Mouse (Mus musculus): ENCODE data around the gene Ccar1.
"Not testable (repeated sequence)": the region's sequence is repeated elsewhere in the genome, so short reads cannot be mapped to it uniquely, and the experiment has no call there.

Gene Ccar1

DNA sequence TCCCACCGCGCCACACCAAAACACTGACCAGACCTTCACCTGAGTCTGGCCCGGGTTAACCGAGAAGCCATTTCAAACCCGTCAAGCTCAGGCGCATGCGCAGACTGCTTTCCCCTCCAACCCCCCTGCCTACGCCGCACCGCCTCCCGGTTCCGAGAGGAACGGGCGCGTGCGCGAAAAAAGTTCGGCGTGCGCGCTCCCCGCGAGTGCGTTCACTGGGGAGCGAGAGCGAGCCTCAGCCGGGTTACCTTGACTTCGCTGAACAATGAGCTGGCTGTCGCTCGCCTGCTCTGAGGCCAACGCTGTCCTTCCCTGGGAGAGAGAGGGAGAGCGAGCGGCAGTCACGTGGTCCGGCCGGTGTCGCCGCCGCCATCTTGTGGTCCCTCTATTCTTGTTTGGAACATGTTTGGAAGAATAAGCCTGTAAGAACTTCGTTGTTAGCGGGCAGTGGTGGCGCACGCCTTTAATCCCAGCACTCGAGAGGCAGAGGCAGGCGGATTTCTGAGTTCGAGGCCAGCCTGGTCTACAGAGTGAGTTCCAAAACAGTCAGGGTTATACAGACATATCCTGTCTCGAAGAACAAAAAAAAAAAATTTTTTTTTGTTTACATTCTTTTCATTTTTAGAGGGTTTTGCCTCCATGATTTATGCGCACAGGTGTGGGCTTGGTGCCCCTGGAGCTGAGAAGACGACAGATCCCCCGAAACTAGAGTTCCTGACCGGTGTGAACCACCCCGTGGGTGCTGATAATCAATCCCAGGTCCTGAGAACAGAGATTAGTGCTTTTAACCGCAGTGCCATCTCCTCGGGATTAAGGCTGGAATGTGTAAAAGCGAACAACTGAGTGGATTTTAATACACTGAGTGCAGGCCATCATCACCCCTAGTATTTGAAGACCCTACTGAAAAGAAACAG lies at the start of gene Ccar1:
Gene Ccar1, minus strand, starts transcription at position 110 of the 914 bp plus-strand sequence.
- DNase-seq: peak; percentile 98

DNA sequence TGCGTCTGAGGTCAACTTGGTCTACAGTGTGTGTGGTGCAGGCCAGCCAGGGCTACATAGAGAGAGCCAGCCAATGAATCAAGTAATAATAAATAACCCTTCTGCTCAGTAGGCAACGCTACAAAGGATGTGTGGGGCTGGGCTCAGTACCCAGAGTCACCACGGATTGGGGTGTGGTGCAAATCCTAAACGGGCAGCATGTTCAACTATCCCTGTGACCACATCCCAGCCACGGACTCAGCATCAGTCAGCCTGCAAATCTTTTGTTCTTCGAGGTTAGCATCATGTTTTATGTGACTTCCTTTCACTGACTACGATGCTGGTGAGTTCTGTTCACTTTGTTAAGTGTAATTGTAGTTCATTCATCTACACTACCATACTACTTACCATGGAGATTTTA lies 48.6 kb upstream of the Ccar1 start:
- DNase-seq: no peak

DNA sequence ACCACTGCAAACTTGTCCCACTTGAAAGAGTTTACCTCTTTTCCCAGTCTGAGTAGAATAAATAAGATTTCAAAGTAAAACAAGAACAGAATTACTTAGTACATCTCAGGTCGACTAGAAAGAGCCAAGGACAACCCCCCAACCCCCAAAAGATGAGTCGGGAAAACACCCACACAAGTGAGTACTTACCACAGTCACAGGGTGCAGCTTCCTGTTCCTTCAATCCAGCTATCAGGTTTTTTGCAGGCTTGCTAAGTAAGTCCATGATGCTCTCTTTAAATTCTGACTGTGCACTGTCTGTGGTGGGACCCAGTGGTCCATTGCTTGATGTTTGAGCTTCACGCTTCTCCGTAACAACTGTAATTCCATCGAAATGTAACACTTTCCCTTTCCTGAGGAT lies 45.9 kb upstream of the Ccar1 start:
- no peak for DNase-seq

DNA sequence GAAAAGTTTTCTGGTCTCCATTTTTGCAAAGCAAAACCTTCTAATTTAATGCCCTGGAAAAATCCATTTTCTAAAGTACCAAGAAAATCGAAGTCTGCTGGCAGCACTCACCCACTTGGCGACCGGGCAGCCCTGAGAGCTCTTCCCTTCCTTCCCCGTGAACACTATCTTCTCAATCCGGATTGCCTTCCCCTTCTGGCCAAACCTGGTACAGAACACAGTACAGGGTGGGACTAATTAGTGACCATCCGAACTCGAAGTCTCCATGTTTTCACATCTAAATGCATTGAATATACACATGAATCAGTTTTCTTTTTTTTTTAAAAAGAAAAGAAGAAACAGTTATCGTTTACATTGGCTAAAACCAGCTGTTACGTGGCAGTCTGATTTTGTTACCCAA lies 40.7 kb upstream of the Ccar1 start:
- DNase-seq: no peak

DNA sequence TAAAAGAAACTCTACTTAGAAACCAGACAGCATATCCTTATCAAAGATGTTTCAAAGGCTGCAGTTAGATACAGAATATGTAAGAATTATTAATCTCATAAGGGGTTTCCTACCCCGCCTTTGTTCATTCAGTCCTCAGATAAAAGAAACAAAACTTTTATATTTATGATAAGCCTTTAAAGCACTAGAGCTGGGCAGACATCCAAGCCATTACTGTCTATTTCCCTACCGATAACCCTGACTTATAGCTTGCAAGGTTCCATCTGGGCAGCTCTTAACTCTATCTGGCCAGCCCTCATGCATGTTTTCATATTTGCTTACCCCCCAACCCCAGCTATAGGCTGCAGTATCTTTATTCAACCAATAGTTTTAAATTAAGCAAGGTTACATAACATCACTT lies 39.5 kb upstream of the Ccar1 start:
- DNase-seq: no peak

DNA sequence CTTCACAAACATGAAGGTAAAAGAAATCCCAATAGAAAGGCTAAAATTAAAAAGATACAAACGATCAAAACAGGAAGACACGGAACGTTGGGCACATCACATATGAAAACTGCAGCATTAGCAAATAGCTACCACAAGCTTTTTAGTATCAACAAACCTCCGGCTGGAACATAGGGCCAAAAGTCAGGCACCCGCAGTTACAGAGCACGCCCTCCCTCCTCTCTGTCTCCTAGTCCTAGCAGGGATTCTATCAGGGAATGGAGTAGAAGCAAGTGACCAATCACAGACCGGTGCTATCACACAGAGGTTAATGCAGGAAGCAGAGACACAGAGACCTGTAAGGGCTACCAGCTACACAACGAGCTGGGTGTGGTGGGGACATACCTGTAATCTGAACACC lies 32.4 kb upstream of the Ccar1 start:
- DNase-seq: peak; percentile 69 to 71

DNA sequence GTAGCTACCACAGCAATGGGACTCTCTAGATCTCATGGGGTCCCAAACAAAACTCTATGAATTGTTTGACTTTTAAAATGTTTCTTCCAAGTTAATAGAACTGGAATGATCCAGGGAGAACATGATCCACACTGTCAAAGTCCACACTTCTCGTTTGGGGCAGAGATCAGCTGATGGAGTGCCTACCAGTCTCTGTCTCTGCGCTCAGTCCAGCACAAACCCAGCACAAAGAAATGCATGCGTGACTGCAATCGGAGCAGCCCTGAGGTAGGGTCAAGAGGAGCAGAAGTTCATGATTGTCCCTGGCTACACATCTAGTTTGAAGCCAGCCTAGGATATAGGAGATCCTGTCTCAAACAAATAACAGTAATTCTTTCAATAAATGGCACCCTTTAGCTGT lies 31.3 kb upstream of the Ccar1 start:
- DNase-seq: peak; percentile 41 to 45

DNA sequence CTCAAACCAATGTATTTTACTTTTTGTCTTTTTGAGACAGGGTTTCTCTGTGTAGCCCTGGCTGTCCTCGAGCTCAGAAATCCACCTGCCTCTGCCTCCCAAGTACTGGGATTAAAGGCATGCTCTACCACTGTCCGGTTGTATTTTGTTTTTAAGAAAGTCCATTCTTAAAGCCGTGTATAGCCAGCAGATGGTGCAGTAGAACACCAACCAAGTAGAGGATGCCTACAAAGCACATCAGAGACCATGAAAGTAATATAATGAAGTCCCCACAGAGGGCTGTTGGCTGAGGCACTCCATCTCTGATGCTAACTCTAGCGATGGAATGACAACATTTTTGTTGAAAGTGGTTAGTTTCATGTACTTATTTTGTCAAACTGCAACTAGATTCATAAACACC lies 17.9 kb upstream of the Ccar1 start:
- DNase-seq: no peak

DNA sequence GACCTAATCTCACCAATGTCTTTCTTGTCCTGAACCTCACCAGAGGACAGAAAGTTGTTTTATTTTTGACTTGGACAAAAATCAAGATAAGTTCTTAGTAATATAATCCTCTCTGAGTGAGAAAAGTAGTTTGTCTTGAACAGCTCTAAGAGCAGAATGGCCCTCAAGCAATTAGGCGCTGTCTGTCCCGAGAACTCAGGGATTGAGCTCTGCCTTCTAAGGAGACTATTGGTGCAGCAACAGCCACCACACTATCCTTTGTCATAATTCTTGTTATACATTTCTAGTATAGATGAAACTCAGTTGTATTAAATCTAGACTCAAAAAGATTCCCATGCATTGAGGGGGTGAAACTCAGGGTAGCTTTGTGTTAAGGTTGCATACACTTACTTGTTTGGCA lies 16.7 kb upstream of the Ccar1 start:
- no peak for DNase-seq

DNA sequence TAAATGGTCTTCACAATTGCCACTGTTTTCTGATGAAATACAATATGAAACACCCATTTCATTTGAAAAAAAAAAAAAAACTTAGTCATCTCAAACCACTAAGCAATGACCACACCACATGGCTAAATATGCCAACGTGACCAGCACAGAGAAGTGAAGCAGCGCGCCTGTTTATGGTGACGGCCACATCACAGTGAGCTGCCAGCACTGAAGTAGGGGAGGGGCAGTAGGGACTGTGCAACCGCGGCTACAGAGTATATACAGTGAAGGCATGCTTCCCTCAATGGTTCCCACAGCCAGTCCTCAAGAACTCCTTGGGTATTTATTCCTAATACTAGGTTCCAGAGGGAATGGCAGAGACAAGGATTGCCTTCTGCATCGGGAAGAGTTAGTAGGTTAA lies 16.2 kb upstream of the Ccar1 start:
- no peak for DNase-seq

DNA sequence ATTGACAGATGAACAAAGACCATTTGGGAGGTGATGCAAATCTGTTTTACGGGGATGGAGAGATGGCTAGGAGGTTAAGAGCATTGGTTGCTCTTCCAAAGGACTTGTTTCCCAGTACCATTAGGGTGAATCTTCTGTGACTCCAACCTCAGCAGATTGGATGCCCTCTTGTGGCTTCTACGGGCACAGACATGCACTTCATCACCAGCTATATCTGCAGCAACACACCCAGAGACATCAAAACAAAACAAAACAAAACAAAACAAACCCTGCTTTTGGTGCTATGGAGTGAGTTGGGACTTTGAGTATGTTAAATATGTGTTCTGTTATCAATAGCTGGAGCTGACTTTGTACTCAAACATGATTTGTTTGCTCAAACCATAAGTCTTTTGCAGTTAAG lies 12.0 kb upstream of the Ccar1 start:
- DNase-seq: no peak

DNA sequence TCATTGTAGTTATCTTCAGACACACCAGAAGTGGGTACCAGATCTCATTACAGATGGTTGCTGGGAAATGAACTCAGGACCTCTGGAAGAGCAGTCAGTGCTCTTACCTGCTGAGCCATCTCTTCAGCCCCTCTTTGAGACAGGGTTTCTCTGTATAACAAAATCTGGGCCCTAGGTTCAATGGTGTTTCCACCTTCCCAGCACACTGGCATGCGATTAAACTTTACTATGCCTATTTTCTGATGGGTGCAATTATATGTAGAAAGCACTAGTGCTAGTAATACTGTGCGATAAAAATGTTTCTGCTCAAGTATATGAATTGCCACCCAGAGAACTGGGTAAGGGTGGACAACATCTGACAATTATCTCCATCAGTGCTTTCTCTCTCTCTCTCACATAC lies 11.2 kb upstream of the Ccar1 start:
- no peak for DNase-seq

DNA sequence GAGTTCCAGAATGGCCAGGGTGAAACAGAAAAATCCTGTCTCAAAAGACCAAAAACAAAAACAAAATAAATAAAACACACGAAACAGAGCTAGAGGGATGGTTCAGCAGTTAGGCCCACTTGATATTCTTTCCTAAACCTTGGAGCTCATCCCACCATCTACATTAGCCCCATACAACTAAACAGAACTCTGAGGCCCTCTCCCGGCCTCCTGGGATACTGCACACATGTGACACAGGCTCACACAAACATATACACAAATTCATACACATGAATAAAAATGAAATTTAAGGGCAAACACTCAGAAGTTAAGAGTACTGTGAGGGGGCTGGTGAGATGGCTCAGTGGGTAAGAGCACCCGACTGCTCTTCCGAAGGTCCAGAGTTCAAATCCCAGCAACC lies 2.1 kb upstream of the Ccar1 start:
- no peak for DNase-seq

DNA sequence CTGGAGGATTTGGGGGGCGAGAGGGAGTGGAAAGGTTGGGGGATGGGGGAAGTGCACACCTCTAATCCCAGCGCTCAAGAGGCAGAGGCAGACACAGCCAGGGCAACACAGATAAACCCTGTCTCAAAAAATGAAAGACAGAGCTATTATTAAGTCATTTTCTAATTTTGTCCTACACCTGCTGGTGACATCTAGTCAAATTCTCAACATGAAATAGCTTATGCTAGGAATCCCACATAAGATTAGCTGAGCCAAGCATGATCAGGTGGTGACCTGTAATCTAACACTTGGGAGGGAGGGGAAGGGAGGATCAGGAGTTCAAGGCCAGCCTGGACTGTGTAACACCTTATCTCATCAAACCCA lies 986 bp upstream of the Ccar1 start:
- DNase-seq: no peak

DNA sequence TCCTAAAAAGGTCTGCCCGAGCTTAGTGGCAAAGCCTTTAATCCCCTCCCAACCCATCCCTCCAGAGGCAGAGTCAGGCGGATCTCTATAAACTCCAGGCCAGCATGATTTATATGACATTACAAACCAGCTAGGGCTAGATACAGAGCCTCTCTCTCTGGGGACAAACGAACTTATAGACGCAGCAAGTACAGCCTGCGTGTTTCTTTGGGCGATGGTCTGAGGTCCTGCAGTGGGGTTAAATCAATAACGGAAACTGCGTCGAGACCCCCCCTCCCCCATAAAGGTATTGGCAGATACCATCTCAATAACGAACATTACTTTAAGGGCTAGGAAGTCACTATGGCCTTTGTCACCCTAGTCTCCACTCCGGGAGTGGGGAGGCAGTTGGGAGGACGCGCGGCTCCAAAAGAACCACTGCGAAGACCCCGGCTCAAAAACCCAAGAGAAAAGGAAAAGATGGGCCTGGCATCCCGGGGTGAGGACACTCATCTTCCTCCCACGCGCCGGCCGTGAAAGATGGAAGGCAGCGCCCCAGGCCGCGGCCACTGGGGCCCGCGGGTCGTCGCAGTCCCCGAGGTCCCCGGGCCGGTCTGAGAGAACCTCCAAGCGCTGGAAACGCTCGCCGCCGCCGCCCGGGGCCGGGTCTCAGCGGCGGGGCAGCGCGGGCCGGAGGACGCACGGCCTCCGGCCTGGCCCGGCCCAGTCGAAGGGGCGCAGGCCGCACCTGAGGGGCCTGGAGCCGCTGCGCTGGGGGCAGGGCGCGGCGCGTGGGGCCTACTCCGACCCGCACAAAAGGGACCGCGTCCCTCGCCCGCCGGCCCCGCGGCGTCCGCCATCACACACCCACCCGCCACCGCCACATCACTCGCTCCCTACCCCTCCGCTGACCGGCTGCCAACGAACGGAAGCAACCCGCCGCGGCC lies 572 bp downstream of the Ccar1 start:
- DNase-seq: peak in 1 of 2 experiments; percentile 12

DNA sequence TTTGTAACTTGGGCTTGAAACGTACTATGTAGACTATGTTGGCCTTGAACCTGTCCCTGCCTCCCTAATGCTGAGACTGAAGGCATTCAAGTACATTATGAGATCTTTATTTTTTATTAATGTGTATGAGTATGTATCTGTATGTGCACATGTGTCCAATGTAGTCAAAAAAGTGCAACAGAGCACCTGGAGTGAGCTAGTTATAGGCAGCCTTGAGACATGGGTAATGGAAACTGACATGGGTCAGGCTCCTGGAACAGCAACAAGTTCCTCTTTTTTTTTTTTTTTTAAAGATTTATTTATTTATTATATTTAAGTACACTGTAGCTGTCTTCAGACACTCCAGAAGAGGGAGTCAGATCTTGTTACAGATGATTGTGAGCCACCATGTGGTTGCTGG lies 10.3 kb downstream of the Ccar1 start:
- DNase-seq: not testable (repeated sequence)

DNA sequence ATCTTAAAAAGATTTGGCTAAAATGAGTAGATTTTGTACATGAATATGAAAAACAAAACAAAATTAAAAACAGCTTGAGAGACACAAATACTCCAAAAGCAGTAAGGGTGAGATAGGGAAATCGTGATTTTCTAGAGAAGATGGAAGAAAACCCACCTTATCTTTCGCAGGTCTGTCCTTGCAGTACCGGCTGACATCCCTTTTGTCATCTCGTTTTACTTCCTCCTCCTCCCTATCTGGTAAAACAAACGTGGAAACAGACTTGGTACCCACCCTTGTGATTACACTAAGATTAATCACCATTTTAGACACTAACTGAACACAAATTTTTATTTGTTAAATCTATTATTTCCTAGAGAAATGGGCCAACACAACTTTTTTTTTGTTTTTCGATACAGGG lies 41.3 kb downstream of the Ccar1 start:
- DNase-seq: no peak

DNA sequence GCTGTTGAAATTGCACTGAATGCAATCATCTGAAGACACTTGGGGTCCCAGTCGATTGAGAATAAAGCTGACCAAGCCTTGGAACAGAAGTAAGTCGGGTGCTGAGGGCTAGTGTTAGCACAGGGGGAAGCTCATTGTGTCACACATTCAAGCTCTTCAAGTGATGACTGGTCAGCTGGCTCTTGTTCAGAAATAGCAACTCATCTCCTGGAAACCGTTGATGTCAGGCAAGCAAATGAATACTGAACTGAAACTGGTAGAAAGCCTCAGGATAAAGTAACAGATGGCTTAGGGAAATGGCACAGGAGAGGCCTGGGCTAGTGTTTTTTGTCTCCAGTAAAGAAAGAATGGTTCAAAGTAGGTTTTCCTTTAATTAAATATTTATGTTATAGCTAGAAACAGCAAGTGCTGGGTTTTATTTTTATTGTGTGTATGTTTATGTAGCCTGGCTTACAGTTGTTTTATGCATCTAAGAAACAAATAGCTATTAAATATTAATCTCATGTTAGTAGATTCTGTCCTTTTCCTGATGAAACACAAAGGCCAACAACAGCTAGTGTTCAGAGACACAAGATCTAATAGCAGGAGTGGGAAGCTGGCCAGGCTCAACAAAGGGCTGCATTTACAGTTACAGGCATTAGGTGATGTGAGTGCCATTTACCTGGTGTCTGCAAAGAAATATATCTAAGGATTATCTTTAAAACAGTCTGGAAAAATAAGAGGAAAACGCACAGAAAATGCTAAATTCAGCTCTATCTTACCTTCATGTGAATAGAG lies 51.9 kb downstream of the Ccar1 start:
- DNase-seq: no peak

DNA sequence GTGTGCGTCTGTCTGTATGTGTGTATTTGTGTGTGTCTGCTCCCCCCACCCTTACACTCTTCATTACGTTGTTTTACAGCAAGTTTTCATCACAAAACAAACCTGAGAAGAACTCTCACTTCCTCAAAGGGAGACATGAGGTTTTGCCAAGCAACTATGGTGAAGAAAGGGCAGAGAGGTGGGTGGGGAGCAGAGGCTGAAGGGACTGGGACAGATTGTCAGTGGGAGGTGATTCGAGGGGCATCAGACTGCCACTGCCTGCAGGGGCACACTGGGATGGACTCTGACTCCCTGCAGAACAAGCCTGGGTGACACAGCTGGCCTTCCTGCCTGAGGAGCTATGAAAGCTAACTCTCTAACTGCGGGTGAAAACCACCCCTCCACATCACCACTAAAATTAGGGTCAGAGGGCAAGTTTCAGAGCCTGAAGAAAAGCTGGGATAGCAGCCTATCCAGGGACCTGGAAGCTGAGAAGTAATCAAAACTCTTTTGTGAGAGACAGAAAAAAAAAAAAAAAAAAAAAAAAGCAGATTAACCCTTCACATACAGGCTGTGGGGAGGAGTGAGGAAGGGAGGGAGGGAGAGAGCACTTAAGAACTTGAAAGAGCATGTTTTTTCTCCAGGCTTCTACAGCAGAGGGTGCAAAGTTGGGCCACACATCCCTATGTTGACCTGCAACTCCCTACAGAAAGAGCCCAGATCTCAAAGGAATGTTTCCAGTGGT lies 55.0 kb downstream of the Ccar1 start:
- no peak for DNase-seq

DNA sequence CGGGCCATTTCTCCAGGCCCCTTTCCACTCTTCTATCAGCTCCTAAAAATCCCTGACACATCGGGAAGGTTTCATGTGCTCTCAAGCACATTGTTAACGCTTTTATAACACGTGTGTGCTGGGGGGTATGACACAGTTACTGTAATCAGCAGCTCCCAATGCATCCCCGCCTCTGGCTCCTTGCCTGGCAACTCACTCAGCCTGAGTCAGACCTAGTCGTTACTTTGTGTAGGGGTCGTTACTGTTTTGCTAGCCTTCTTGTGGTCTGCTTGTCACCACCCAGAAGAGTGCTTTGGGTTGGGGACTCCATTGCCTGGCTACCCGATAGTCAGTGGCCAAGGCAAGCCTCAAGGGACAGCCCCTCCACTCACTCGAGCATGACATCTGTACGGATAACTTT lies 61.3 kb downstream of the Ccar1 start:
- no peak for DNase-seq

DNA sequence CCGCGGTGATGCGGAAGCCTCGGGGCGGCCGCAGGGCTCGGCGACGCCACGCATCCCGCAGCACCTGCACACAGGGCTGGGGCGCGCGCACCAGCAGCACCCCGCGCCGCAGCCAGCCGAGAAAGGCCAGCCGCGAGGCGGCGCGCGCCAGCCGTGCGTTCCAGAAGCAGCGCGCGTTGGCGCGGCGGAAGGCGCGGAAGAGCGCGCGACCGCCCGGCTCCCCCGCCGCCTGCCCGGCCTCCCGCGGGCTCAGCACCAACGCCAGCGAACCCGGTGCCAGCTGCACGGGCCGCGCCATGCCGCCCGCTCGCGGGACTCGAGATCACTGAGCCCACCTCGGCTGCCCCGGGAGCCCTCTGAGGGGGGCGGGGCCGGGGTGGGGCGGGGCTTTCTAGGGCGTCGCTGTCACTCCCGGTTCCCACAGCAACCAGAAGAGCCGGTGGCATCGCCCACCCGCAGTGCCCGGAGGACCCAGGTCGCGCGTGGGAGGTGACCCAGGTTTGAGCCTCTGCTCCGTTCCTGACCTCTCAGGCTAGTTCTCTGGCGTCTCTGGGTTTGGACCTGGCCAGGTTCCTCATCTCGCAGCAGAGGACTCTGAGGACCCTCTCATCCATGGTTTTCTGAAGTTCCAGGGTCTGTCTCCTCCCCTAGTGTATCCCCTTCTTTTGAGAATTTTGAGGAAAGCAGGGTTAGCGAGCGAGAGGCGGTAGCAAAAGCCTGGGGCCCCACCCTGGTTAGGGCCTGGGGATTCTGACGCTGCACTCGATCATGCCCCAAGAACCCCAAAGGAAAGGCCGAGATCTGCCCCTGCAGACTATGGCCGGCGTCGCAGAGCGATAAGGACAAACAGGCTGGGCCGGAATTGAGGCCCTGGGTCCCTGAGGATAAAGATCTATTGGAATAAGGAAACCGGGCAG lies 66.1 kb downstream of the Ccar1 start, which contains the start of gene Stox1:
Gene Stox1, minus strand, starts transcription at position 358 of the 917 bp plus-strand sequence.
- peak; percentile 10 to 23 for DNase-seq

All from kidney, adult 8-10 months (tissue).